Mouse (Mus musculus): Measurements from ENCODE around the gene Commd1. TPM values are rescaled to one million over a fixed set of nuclear protein-coding genes. Genes with fewer than 3 reads are reported as not detected.

The Commd1 gene
- polyA plus RNA-seq, 1 experiment from 2014 or later, result 245 TPM

- H3K4me2 ChIP-seq, result no peak overlapping the region
Observed at GRCm38 (mm10) chr11:22936446-22937125, 45.6 kb downstream of the Commd1 start.

DNA sequence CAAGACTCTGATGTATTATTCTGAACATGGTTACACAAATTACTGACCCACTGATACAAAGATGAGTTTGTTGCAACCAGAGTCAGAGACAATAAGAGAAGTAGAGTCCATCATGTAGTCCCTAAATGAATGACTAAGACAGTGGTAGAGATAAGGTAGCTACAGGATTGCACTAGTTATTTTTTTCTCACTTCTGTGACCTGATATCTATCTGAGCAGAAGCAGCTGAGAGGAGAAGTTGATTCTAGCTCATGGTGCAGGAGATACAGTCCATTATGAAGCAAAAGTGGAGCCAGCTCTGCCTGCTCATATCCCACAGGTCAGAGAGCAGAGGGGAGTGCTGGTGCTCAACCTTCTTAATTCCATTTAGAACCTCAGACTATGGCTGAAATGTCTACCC is 50.0 kb downstream of the Commd1 start:
- ATAC-seq (ENCODE audit: low FRiP score, low read depth), result no peak

More at GRCm38 (mm10) chr11:22936446-22937125, 45.6 kb downstream of the Commd1 start:
- H3K9me3 ChIP-seq, result no peaks in the 10 kb centered on the region
- no peak for ATAC-seq (ENCODE audit: low FRiP score, low read depth)
- H3K27me3 ChIP-seq, result no peaks in the 10 kb centered on the region
- H3K4me1 ChIP-seq (replicated peaks), result no peaks in the 10 kb centered on the region
- WGBS, result 51% methylated on average over 5 of the region's 5 CpGs
- no peak overlapping the region for H3K4me3 ChIP-seq
- H3K27ac ChIP-seq (replicated peaks), result no peak overlapping the region
- H3K36me3 ChIP-seq, result no peaks in the 10 kb centered on the region
- no peak overlapping the region for H3K9ac ChIP-seq

GRCm38 (mm10) chr11:22931320-22931905 is 50.8 kb downstream of the Commd1 start:
- WGBS, result 98% methylated on average over 2 of the region's 2 CpGs
- Histone ChIP-seq H3K4me1 (replicated peaks) (no peaks in the 10 kb centered on the region), H3K4me3 (no peak overlapping the region), H3K36me3 (no peaks in the 10 kb centered on the region), H3K4me2 (no peak overlapping the region), H3K27ac (replicated peaks) (no peak overlapping the region), H3K9ac (no peak overlapping the region), H3K9me3 (no peaks in the 10 kb centered on the region), H3K27me3 (no peaks in the 10 kb centered on the region)
- ATAC-seq (ENCODE audit: low FRiP score, low read depth), result no peak

More for the DNA sequence above, 50.0 kb downstream of the Commd1 start:
- Histone ChIP-seq H3K9me3 (no peaks in the 10 kb centered on the region), H3K36me3 (no peaks in the 10 kb centered on the region), H3K27ac (replicated peaks) (no peak overlapping the region), H3K27me3 (no peaks in the 10 kb centered on the region), H3K4me3 (no peak overlapping the region), H3K4me2 (no peak overlapping the region), H3K9ac (no peak overlapping the region), H3K4me1 (replicated peaks) (no peaks in the 10 kb centered on the region)

- H3K36me3 ChIP-seq, result no peaks in the 10 kb centered on the region
- no peak for ATAC-seq (ENCODE audit: low FRiP score, low read depth)
- H3K27me3 ChIP-seq, result no peaks in the 10 kb centered on the region
- H3K27ac ChIP-seq (replicated peaks), result no peak overlapping the region
- no peak overlapping the region for H3K4me3 ChIP-seq
- no peak overlapping the region for H3K4me2 ChIP-seq
- no peak overlapping the region for H3K9ac ChIP-seq
- WGBS, result 63% methylated on average over 2 of the region's 2 CpGs
- H3K4me1 ChIP-seq (replicated peaks), result no peaks in the 10 kb centered on the region
- H3K9me3 ChIP-seq, result no peaks in the 10 kb centered on the region
Observed at GRCm38 (mm10) chr11:22930129-22930528, 52.1 kb downstream of the Commd1 start.

DNA sequence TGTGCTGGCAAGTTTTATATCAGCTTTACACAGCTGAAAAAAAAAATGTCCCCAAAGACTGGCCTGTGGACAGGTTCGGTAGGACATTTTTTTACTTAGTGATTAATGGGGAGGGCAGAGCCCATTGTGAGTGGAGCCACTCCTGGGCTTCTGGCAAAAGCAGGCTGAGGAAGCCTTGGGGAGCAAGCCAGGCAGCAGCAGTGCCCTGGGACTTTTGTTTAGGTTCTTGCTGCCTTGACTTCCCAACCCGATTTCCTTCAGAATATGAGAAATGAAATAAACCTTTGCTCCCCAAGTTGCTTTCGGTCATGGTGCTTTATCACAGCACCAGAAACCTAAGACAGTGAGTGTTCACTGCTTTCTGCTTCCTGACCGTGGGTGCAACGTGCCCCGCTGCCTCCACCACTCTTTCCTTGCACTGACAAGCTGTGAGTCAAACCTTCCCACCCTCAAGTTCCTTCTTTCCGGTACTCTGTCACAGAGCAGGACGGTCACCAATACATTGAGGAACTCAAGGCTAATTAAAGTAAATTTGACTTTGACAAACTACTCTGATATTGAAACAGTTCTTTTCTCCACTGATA is 53.5 kb downstream of the Commd1 start:
- WGBS, result 78% methylated on average over 8 of the region's 8 CpGs
- Histone ChIP-seq H3K4me1 (replicated peaks) (no peaks in the 10 kb centered on the region), H3K27me3 (no peaks in the 10 kb centered on the region), H3K9me3 (no peaks in the 10 kb centered on the region), H3K36me3 (no peaks in the 10 kb centered on the region), H3K4me3 (no peak overlapping the region), H3K4me2 (no peak overlapping the region), H3K27ac (replicated peaks) (no peak overlapping the region), H3K9ac (no peak overlapping the region)
- ATAC-seq (ENCODE audit: low FRiP score, low read depth), result no peak

DNA sequence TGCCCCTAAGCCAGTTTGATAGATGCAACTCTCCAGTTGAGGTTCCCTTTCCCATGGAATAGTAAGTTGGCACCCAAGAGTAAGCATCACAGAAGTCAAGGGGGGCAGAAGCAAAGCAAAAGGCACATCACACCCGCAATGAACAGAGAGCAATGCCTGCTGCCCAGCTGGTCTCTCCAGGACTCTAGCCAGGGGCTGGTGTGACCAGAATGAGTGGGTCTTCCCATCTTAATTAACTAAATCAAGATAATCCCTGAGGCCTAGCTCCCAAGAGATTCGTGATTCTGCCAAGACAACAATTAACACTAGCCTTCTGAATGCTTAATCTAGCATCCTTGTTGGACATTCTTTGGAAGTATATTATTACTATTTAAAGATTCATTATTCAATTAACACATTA is 58.6 kb downstream of the Commd1 start:
- 70% methylated on average over 2 of the region's 2 CpGs for WGBS
- no peak overlapping the region for H3K27ac ChIP-seq (replicated peaks)
- H3K27me3 ChIP-seq, result no peaks in the 10 kb centered on the region
- no peak for ATAC-seq (ENCODE audit: low FRiP score, low read depth)
- H3K4me3 ChIP-seq, result no peak overlapping the region
- no peaks in the 10 kb centered on the region for H3K36me3 ChIP-seq
- no peak overlapping the region for H3K9ac ChIP-seq
- H3K4me2 ChIP-seq, result no peak overlapping the region
- H3K4me1 ChIP-seq (replicated peaks), result no peaks in the 10 kb centered on the region
- H3K9me3 ChIP-seq, result no peaks in the 10 kb centered on the region

- Histone ChIP-seq H3K27ac (replicated peaks) (no peak overlapping the region), H3K4me2 (no peak overlapping the region), H3K9me3 (no peaks in the 10 kb centered on the region), H3K27me3 (no peaks in the 10 kb centered on the region), H3K4me3 (no peak overlapping the region), H3K4me1 (replicated peaks) (no peaks in the 10 kb centered on the region), H3K36me3 (no peaks in the 10 kb centered on the region), H3K9ac (no peak overlapping the region)
- 92% methylated on average over 2 of the region's 2 CpGs for WGBS
- ATAC-seq (ENCODE audit: low FRiP score, low read depth), result no peak
Observed at GRCm38 (mm10) chr11:22922546-22922945, 59.6 kb downstream of the Commd1 start.

DNA sequence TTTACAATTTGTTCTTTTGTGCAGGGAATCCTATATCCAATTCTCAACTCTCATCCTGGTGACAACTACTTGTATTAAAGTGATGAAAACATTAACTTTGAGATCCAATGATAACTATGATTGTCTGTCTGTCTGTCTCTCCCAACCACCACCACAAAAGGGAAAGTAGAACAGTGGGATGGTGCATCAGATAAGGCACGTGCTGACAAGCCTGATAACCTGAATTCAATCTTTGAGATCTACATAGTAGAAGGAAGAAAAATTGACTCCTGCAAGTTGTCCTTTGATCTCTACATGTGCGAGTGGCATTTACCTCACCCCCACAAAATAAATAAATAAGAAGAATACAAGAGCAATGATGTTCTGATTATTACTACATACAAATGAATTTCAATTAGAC is 62.8 kb downstream of the Commd1 start:
- Histone ChIP-seq H3K36me3 (no peaks in the 10 kb centered on the region), H3K4me1 (replicated peaks) (no peaks in the 10 kb centered on the region), H3K9ac (no peak overlapping the region), H3K4me2 (no peak overlapping the region), H3K4me3 (no peak overlapping the region), H3K27me3 (no peaks in the 10 kb centered on the region), H3K9me3 (no peaks in the 10 kb centered on the region), H3K27ac (replicated peaks) (no peak overlapping the region)
- ATAC-seq (ENCODE audit: low FRiP score, low read depth), result no peak
- WGBS, result 85% methylated on average over 2 of the region's 2 CpGs

GRCm38 (mm10) chr11:22917786-22918185 is 64.4 kb downstream of the Commd1 start:
- no peaks in the 10 kb centered on the region for H3K36me3 ChIP-seq
- ATAC-seq (ENCODE audit: low FRiP score, low read depth), result no peak
- H3K4me2 ChIP-seq, result no peak overlapping the region
- H3K27ac ChIP-seq (replicated peaks), result no peak overlapping the region
- no peak overlapping the region for H3K4me3 ChIP-seq
- H3K4me1 ChIP-seq (replicated peaks), result no peaks in the 10 kb centered on the region
- H3K9me3 ChIP-seq, result no peaks in the 10 kb centered on the region
- no peak overlapping the region for H3K9ac ChIP-seq
- H3K27me3 ChIP-seq, result no peaks in the 10 kb centered on the region
- 79% methylated on average over 7 of the region's 7 CpGs for WGBS

- Histone ChIP-seq H3K4me2 (no peak overlapping the region), H3K27ac (replicated peaks) (no peak overlapping the region), H3K4me3 (no peak overlapping the region), H3K9me3 (no peaks in the 10 kb centered on the region), H3K9ac (no peak overlapping the region), H3K36me3 (no peaks in the 10 kb centered on the region), H3K4me1 (replicated peaks) (no peaks in the 10 kb centered on the region), H3K27me3 (no peaks in the 10 kb centered on the region)
- no peak for ATAC-seq (ENCODE audit: low FRiP score, low read depth)
- 88% methylated on average over 4 of the region's 4 CpGs for WGBS
Observed at GRCm38 (mm10) chr11:22913744-22914143, 68.4 kb downstream of the Commd1 start.

DNA sequence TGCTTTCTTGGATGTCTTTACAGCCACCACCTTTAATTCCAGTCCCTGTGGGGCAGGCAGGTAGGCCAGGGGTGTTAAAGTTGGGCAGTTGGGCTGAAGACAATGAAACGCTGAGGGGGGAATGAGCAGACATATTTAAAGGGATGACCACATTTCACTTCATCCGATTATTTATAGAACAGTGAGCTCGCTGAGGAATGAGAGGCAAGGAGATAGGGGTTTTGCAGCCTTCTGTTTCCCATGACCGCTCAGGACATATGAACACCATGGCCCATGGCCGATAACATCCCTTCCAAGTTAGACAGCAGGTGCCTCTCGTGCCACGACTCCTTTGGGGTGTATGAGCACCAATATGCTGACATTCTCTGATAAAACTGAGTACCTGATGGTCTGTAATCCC is 70.4 kb downstream of the Commd1 start:
- Histone ChIP-seq H3K9ac (no peak overlapping the region), H3K27ac (replicated peaks) (no peak overlapping the region), H3K4me3 (no peak overlapping the region), H3K36me3 (no peaks in the 10 kb centered on the region), H3K27me3 (no peaks in the 10 kb centered on the region), H3K9me3 (no peaks in the 10 kb centered on the region), H3K4me1 (replicated peaks) (no peaks in the 10 kb centered on the region), H3K4me2 (no peak overlapping the region)
- 96% methylated on average over 7 of the region's 7 CpGs for WGBS
- ATAC-seq (ENCODE audit: low FRiP score, low read depth), result no peak

- H3K4me2 ChIP-seq, result no peak overlapping the region
- no peak overlapping the region for H3K27ac ChIP-seq (replicated peaks)
- H3K9ac ChIP-seq, result no peak overlapping the region
- H3K9me3 ChIP-seq, result no peaks in the 10 kb centered on the region
- no peak overlapping the region for H3K4me3 ChIP-seq
- H3K36me3 ChIP-seq, result no peaks in the 10 kb centered on the region
- no peaks in the 10 kb centered on the region for H3K27me3 ChIP-seq
- no peak for ATAC-seq (ENCODE audit: low FRiP score, low read depth)
- no peaks in the 10 kb centered on the region for H3K4me1 ChIP-seq (replicated peaks)
Observed at GRCm38 (mm10) chr11:22906453-22906865, 75.7 kb downstream of the Commd1 start.

Data from hindbrain, embryonic 15.5 days (tissue).